Mouse (Mus musculus) cortical plate, adult 2 months (tissue): ENCODE measurements around the gene Agbl1.

Experiments used
- CTCF ChIP-seq: fragments of 200-500 bp; IDR thresholded peaks from 2 replicates; pipeline ENCODE4 v1.5.1; 2011; ENCODE audit warnings: mild to moderate bottlenecking, control low read depth, low read length; ENCODE audit not compliant: insufficient read depth; ENCODE audit errors: extremely low read depth
- POLR2A ChIP-seq: fragments of 200-500 bp; IDR thresholded peaks from 2 replicates; pipeline ENCODE4 v1.6.1; 2011; ENCODE audit warnings: mild to moderate bottlenecking, low read length, control low read depth; ENCODE audit not compliant: insufficient read depth; ENCODE audit errors: extremely low read depth

DNA sequence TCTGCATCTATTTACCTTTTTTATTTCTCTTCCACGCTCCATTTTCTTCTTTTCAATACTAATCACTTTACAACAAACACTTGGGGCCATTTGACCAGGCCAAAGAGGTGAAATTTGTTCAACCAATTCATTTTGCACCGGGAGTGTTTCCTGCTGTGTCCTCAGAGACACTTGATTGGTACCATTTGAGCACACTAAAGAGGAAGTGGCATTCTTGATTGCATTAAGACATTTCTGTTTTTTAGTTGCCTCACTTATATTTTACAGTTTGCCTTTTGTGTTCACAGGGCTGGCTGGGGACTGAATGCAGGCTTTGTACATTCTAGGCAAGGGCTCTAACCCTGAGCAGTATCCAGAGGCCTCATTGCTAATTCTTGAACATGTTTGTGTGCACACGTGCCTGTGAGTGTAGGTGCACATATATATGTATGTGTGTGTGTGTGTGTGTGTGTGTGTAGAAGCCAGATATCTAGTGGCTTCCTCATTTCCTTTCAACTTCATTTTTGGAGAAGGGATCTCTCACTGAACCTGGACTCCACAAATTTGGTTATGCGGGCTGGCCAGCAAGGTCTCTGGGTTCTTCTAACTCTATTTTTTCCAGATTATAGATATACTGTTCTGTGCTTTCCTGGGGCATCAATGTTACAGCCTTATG, 182.4 kb downstream of the Agbl1 start:
- TF ChIP-seq CTCF (no peak), POLR2A (no peak)
